Mouse (Mus musculus) cerebral cortex, adult 2 months (tissue): ENCODE results near the gene Clic5.

ENCODE experiments used
- WGBS: fragments of 180-500 bp; shearing (Covaris S2); methylation state at CpG from one replicate; pipeline ENCODE4 v1.1.7; 2018; 5-methylcytosine and 5-hydroxymethylcytosine counted together

The Clic5 gene

GRCm38 (mm10) chr17:44188042-44188768, at the start of gene Clic5:
Clic5 (plus strand) TSS chr17:44188584.
- 8% methylated on average over 24 of the region's 24 CpGs for WGBS

- 85% methylated on average over 1 of the region's 1 CpGs for WGBS
Observed at GRCm38 (mm10) chr17:44145806-44146205, 42.6 kb upstream of the Clic5 start.

- WGBS = 94% methylated on average over 5 of the region's 5 CpGs
Observed at GRCm38 (mm10) chr17:44148109-44148846, 40.1 kb upstream of the Clic5 start.

- 74% methylated on average over 3 of the region's 3 CpGs for WGBS
Observed at GRCm38 (mm10) chr17:44151130-44151529, 37.3 kb upstream of the Clic5 start.

GRCm38 (mm10) chr17:44151889-44152288, 36.5 kb upstream of the Clic5 start:
- WGBS = 86% methylated on average over 8 of the region's 8 CpGs

- WGBS = 75% methylated on average over 5 of the region's 5 CpGs
Observed at GRCm38 (mm10) chr17:44153871-44154270, 34.5 kb upstream of the Clic5 start.

- WGBS = 82% methylated on average over 2 of the region's 2 CpGs
Observed at GRCm38 (mm10) chr17:44155204-44155603, 33.2 kb upstream of the Clic5 start.

GRCm38 (mm10) chr17:44158186-44158585, 30.2 kb upstream of the Clic5 start:
- 74% methylated on average over 1 of the region's 1 CpGs for whole genome bisulfite sequencing

GRCm38 (mm10) chr17:44160449-44160848, 27.9 kb upstream of the Clic5 start:
- WGBS = 93% methylated on average over 11 of the region's 11 CpGs

GRCm38 (mm10) chr17:44162514-44162913, 25.9 kb upstream of the Clic5 start:
- 50% methylated on average over 5 of the region's 5 CpGs for WGBS

- 82% methylated on average over 5 of the region's 5 CpGs for WGBS
Observed at GRCm38 (mm10) chr17:44162935-44163334, 25.4 kb upstream of the Clic5 start.

- WGBS = 73% methylated on average over 11 of the region's 11 CpGs
Observed at GRCm38 (mm10) chr17:44165730-44166347, 22.5 kb upstream of the Clic5 start.

- 90% methylated on average over 4 of the region's 4 CpGs for WGBS
Observed at GRCm38 (mm10) chr17:44169676-44170075, 18.7 kb upstream of the Clic5 start.

GRCm38 (mm10) chr17:44170316-44170715, 18.1 kb upstream of the Clic5 start:
- 88% methylated on average over 3 of the region's 3 CpGs for WGBS

- WGBS = 51% methylated on average over 3 of the region's 3 CpGs
Observed at GRCm38 (mm10) chr17:44171930-44172329, 16.5 kb upstream of the Clic5 start.

- WGBS = 75% methylated on average over 2 of the region's 2 CpGs
Observed at GRCm38 (mm10) chr17:44173341-44173740, 15.0 kb upstream of the Clic5 start.

- 52% methylated on average over 3 of the region's 3 CpGs for WGBS
Observed at GRCm38 (mm10) chr17:44177291-44177690, 11.1 kb upstream of the Clic5 start.

GRCm38 (mm10) chr17:44181346-44181745, 7.0 kb upstream of the Clic5 start:
- WGBS = 63% methylated on average over 8 of the region's 8 CpGs

GRCm38 (mm10) chr17:44186871-44187270, 1.5 kb upstream of the Clic5 start:
- 89% methylated on average over 3 of the region's 3 CpGs for WGBS

- WGBS = 2% methylated on average over 24 of the region's 24 CpGs
Observed at GRCm38 (mm10) chr17:44188769-44189145, 373 bp downstream of the Clic5 start.

GRCm38 (mm10) chr17:44189696-44190095, 1.3 kb downstream of the Clic5 start:
- WGBS = 21% methylated on average over 11 of the region's 11 CpGs

GRCm38 (mm10) chr17:44190246-44190645, 1.9 kb downstream of the Clic5 start:
- 80% methylated on average over 7 of the region's 7 CpGs for WGBS

- 79% methylated on average over 3 of the region's 3 CpGs for WGBS
Observed at GRCm38 (mm10) chr17:44192981-44193380, 4.6 kb downstream of the Clic5 start.
